Mouse (Mus musculus) limb, embryonic 15.5 days (tissue): ENCODE measurements around the gene Fyttd1. TPM values are rescaled to one million over a fixed set of nuclear protein-coding genes. Genes with fewer than 3 reads are reported as not detected.
"Not testable (repeated sequence)": the region's sequence is repeated elsewhere in the genome, so short reads cannot be mapped to it uniquely, and the experiment has no call there.

Experiments used
- ATAC-seq: fragments of 200-750 bp; cut with Nextera tagmentation; 2 replicates; pipeline ENCODE4 v1.8.0; 2017; ENCODE audit warnings: low read depth, moderate TSS enrichment; ENCODE audit not compliant: insufficient number of reproducible peaks, low FRiP score, low TSS enrichment
- H3K27ac ChIP-seq: fragments of 300-500 bp; sonication (generic); 2 replicates; pipeline ENCODE4 v1.5.1; 2015; ENCODE audit warnings: moderate library complexity, mild to moderate bottlenecking, inconsistent platforms
- H3K27me3 ChIP-seq: fragments of 300-500 bp; sonication (generic); 2 replicates; pipeline ENCODE4 v1.6.1; 2015; ENCODE audit warnings: inconsistent platforms
- H3K36me3 ChIP-seq: fragments of 300-500 bp; sonication (generic); 2 replicates; pipeline ENCODE4 v1.6.1; 2015; ENCODE audit warnings: inconsistent platforms
- H3K4me1 ChIP-seq: fragments of 300-500 bp; sonication (generic); 2 replicates; pipeline ENCODE4 v1.6.1; 2015; ENCODE audit warnings: inconsistent platforms
- H3K4me2 ChIP-seq: fragments of 300-500 bp; sonication (generic); 2 replicates; pipeline ENCODE4 v1.6.1; 2015; ENCODE audit warnings: mild to moderate bottlenecking, inconsistent platforms
- H3K4me3 ChIP-seq: fragments of 300-500 bp; sonication (generic); 2 replicates; pipeline ENCODE4 v1.5.1; 2015; ENCODE audit warnings: mild to moderate bottlenecking, inconsistent platforms
- H3K9ac ChIP-seq: fragments of 300-500 bp; sonication (generic); 2 replicates; pipeline ENCODE4 v1.6.1; 2015; ENCODE audit warnings: inconsistent platforms
- H3K9me3 ChIP-seq: fragments of 300-500 bp; sonication (generic); 2 replicates; pipeline ENCODE4 v1.6.1; 2016; ENCODE audit warnings: inconsistent platforms
- WGBS: fragments of 180-500 bp; shearing (Covaris S2); methylation state at CpG from one replicate; pipeline ENCODE4 v1.1.7; 2015; 5-methylcytosine and 5-hydroxymethylcytosine counted together
- polyA plus RNA-seq: library from polyadenylated mRNA; unstranded; fragments of >200 nt; fragmentation: Nextera tagmentation; extraction: Ambion mirVana; gene quantifications from 2 replicates; pipeline ENCODE4 v1.2.1, GENCODE M21; 2015

Gene Fyttd1
- polyA plus RNA-seq, 1 experiment from 2014 or later = 102 TPM

- not testable (repeated sequence) for H3K9ac ChIP-seq, H3K4me2 ChIP-seq, H3K9me3 ChIP-seq, H3K4me1 ChIP-seq, H3K27ac ChIP-seq, ATAC-seq, H3K4me3 ChIP-seq, H3K27me3 ChIP-seq
- H3K36me3 ChIP-seq = peaks cover 14% of the 10 kb centered on the region
- 88% methylated on average over 9 of the region's 9 CpGs for WGBS
Measured at GRCm38 (mm10) chr16:32926629-32927028, 49.3 kb downstream of the Fyttd1 start.

GRCm38 (mm10) chr16:32927044-32927443, 49.7 kb downstream of the Fyttd1 start:
- 87% methylated on average over 8 of the region's 8 CpGs for WGBS

GRCm38 (mm10) chr16:32929918-32930317, 52.6 kb downstream of the Fyttd1 start:
- Histone ChIP-seq H3K9me3 (no peaks in the 10 kb centered on the region), H3K4me2 (no peak overlapping the region), H3K27ac (no peak overlapping the region), H3K4me3 (no peak overlapping the region), H3K9ac (no peak overlapping the region), H3K4me1 (0 out of 2 replicates have a peak, but pooled peaks cover under 1% of the 10 kb centered on the region), H3K36me3 (peaks cover 5% of the 10 kb centered on the region; the same call in 1 of the 2 replicates), H3K27me3 (no peaks in the 10 kb centered on the region)
- no peak for ATAC-seq
- 26% methylated on average over 2 of the region's 2 CpGs for WGBS

More at GRCm38 (mm10) chr16:32927044-32927443, 49.7 kb downstream of the Fyttd1 start:
- peaks cover 14% of the 10 kb centered on the region for H3K36me3 ChIP-seq
- no peak overlapping the region for H3K4me2 ChIP-seq
- no peaks in the 10 kb centered on the region for H3K4me1 ChIP-seq
- no peak overlapping the region for H3K4me3 ChIP-seq
- ATAC-seq = no peak
- no peak overlapping the region for H3K27ac ChIP-seq
- H3K27me3 ChIP-seq = no peaks in the 10 kb centered on the region
- H3K9ac ChIP-seq = no peak overlapping the region
- H3K9me3 ChIP-seq = no peaks in the 10 kb centered on the region

- 72% methylated on average over 2 of the region's 2 CpGs for WGBS
- no peaks in the 10 kb centered on the region for H3K9me3 ChIP-seq
- H3K27ac ChIP-seq = no peak overlapping the region
- no peak for ATAC-seq
- no peak overlapping the region for H3K4me3 ChIP-seq
- H3K4me2 ChIP-seq = no peak overlapping the region
- no peak overlapping the region for H3K9ac ChIP-seq
- no peaks in the 10 kb centered on the region for H3K27me3 ChIP-seq
- H3K36me3 ChIP-seq = no peaks in the 10 kb centered on the region
- peaks cover 4% of the 10 kb centered on the region for H3K4me1 ChIP-seq
Measured at GRCm38 (mm10) chr16:32934470-32934869, 57.2 kb downstream of the Fyttd1 start.

GRCm38 (mm10) chr16:32935088-32935487, 57.8 kb downstream of the Fyttd1 start:
- ATAC-seq = no peak
- 79% methylated on average over 1 of the region's 1 CpGs for WGBS
- Histone ChIP-seq H3K4me1 (peaks cover 4% of the 10 kb centered on the region), H3K4me3 (no peak overlapping the region), H3K36me3 (no peaks in the 10 kb centered on the region), H3K27ac (no peak overlapping the region), H3K9me3 (no peaks in the 10 kb centered on the region), H3K4me2 (no peak overlapping the region), H3K27me3 (no peaks in the 10 kb centered on the region), H3K9ac (no peak overlapping the region)

GRCm38 (mm10) chr16:32937358-32937757, 60.1 kb downstream of the Fyttd1 start:
- no peaks in the 10 kb centered on the region for H3K27me3 ChIP-seq
- H3K9ac ChIP-seq = no peak overlapping the region
- WGBS = 68% methylated on average over 2 of the region's 2 CpGs
- H3K4me1 ChIP-seq = peaks cover 4% of the 10 kb centered on the region
- ATAC-seq = no peak
- no peak overlapping the region for H3K4me2 ChIP-seq
- H3K27ac ChIP-seq = no peak overlapping the region
- no peaks in the 10 kb centered on the region for H3K36me3 ChIP-seq
- H3K9me3 ChIP-seq = no peaks in the 10 kb centered on the region
- H3K4me3 ChIP-seq = no peak overlapping the region

GRCm38 (mm10) chr16:32939301-32939700, 62.0 kb downstream of the Fyttd1 start:
- ATAC-seq = not testable (repeated sequence)

GRCm38 (mm10) chr16:32939716-32940115, 62.4 kb downstream of the Fyttd1 start:
- not testable (repeated sequence) for H3K9ac ChIP-seq, H3K27me3 ChIP-seq, H3K9me3 ChIP-seq, H3K36me3 ChIP-seq, ATAC-seq, H3K4me1 ChIP-seq, H3K4me3 ChIP-seq, H3K4me2 ChIP-seq, H3K27ac ChIP-seq
- WGBS = 92% methylated on average over 4 of the region's 4 CpGs

More at GRCm38 (mm10) chr16:32939301-32939700, 62.0 kb downstream of the Fyttd1 start:
- H3K27me3 ChIP-seq, H3K4me1 ChIP-seq, H3K9ac ChIP-seq, H3K9me3 ChIP-seq, H3K36me3 ChIP-seq, H3K4me2 ChIP-seq, H3K4me3 ChIP-seq, H3K27ac ChIP-seq: not testable (repeated sequence)
- 30% methylated on average over 3 of the region's 3 CpGs for WGBS

- H3K36me3 ChIP-seq, ATAC-seq, H3K4me2 ChIP-seq, H3K4me1 ChIP-seq, H3K27ac ChIP-seq, H3K9me3 ChIP-seq, H3K9ac ChIP-seq, H3K4me3 ChIP-seq, H3K27me3 ChIP-seq: not testable (repeated sequence)
- 77% methylated on average over 2 of the region's 2 CpGs for WGBS
Measured at GRCm38 (mm10) chr16:32941226-32941625, 63.9 kb downstream of the Fyttd1 start.

- Histone ChIP-seq H3K4me2 (no peak overlapping the region), H3K9me3 (no peaks in the 10 kb centered on the region), H3K36me3 (no peaks in the 10 kb centered on the region), H3K27ac (no peak overlapping the region), H3K27me3 (no peaks in the 10 kb centered on the region), H3K9ac (no peak overlapping the region), H3K4me1 (peaks cover 5% of the 10 kb centered on the region; the same call in 1 of the 2 replicates), H3K4me3 (no peak overlapping the region)
- ATAC-seq = no peak
- 37% methylated on average over 5 of the region's 5 CpGs for WGBS
Measured at GRCm38 (mm10) chr16:32942694-32943093, 65.4 kb downstream of the Fyttd1 start.

- Histone ChIP-seq H3K27ac (no peak overlapping the region), H3K9me3 (no peaks in the 10 kb centered on the region), H3K36me3 (no peaks in the 10 kb centered on the region), H3K9ac (no peak overlapping the region), H3K4me1 (peaks cover 5% of the 10 kb centered on the region; the same call in 1 of the 2 replicates), H3K4me3 (no peak overlapping the region), H3K4me2 (no peak overlapping the region), H3K27me3 (no peaks in the 10 kb centered on the region)
- 78% methylated on average over 5 of the region's 5 CpGs for WGBS
- ATAC-seq = no peak
Measured at GRCm38 (mm10) chr16:32945379-32945778, 68.1 kb downstream of the Fyttd1 start.

- Histone ChIP-seq H3K4me3 (no peak overlapping the region), H3K27ac (no peak overlapping the region), H3K4me2 (no peak overlapping the region), H3K4me1 (peaks cover 2% of the 10 kb centered on the region; the same call in 1 of the 2 replicates), H3K9ac (no peak overlapping the region), H3K9me3 (no peaks in the 10 kb centered on the region), H3K27me3 (no peaks in the 10 kb centered on the region), H3K36me3 (peaks cover 7% of the 10 kb centered on the region; the same call in 1 of the 2 replicates)
- no peak for ATAC-seq
- WGBS = 80% methylated on average over 8 of the region's 8 CpGs
Measured at GRCm38 (mm10) chr16:32948016-32948415, 70.7 kb downstream of the Fyttd1 start.

- 84% methylated on average over 5 of the region's 5 CpGs for WGBS
- H3K4me2 ChIP-seq = no peak overlapping the region
Measured at GRCm38 (mm10) chr16:32948656-32949055, 71.4 kb downstream of the Fyttd1 start.

More at GRCm38 (mm10) chr16:32948656-32949055, 71.4 kb downstream of the Fyttd1 start:
- Histone ChIP-seq H3K27me3 (no peaks in the 10 kb centered on the region), H3K4me1 (peaks cover 2% of the 10 kb centered on the region; the same call in 1 of the 2 replicates), H3K36me3 (peaks cover 7% of the 10 kb centered on the region; the same call in 1 of the 2 replicates), H3K9ac (no peak overlapping the region), H3K9me3 (no peaks in the 10 kb centered on the region), H3K27ac (no peak overlapping the region), H3K4me3 (no peak overlapping the region)
- no peak for ATAC-seq
